Mouse (Mus musculus) cerebellum, adult 11 months (tissue): ENCODE results near the gene Palm.

ENCODE experiments used
- DNase-seq: peaks from one replicate; pipeline ENCODE4 v3.0.0; 2022

The Palm gene

DNA sequence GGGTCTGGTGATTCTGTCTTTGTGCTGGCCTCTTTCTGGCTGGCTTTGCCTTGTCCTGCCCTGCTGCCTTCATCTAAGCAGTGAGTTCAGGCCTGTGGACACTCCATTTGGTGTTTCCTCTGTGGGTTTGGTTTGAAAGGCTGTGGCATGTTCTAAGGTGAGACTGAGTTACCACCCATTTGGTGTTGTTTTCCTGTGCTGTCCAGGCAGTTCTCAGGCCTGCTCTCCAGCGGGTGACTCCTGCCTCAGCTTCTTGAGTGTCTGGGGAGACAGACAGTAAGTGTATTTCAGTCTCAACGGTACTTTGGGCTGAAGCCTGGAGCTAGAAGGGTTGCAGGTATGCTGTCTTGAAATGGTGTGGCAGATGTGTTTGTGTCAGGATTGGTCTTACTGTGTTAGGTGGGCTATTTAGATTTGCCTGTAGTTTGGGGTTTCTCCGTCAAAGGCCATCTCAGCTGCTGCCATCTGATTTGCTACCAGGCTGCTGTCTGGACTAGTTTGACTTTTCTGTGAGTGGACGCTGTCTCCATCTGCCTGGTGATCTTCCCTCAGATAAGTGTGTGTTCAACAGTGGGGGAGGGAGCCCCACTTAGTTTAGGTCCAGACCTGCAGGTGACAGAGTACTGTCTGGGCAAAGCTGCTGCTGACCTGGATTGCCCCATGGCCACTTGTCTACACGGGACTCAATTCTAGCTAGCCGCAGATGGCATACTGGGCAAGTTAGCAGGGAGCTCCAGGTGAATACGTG, 63.5 kb downstream of the Palm start:
- no peak for DNase-seq

DNA sequence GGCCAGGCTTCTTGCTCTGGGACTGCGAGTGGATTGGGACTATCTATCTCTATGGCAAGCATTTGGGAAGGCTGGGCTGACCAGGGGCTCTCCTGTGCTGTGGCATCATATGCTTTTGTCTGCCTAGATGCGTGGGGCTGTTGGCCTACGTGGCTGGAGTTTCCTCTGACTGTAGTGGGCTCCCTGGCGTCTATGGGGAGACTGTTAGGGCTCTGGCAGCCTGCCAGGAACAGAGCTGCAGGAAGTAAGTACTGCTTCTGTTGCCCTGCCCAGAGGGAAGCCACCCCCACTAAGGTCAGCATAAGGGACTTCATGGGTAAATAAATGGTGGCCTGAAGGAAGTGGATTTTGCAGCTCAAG, 64.1 kb downstream of the Palm start:
- peak; percentile 50 for DNase-seq

- no peak for DNase-seq
Measured at GRCm38 (mm10) chr10:79857894-79858293, 64.5 kb downstream of the Palm start.

GRCm38 (mm10) chr10:79858416-79859074, 65.2 kb downstream of the Palm start:
- peak; percentile 62 for DNase-seq

DNA sequence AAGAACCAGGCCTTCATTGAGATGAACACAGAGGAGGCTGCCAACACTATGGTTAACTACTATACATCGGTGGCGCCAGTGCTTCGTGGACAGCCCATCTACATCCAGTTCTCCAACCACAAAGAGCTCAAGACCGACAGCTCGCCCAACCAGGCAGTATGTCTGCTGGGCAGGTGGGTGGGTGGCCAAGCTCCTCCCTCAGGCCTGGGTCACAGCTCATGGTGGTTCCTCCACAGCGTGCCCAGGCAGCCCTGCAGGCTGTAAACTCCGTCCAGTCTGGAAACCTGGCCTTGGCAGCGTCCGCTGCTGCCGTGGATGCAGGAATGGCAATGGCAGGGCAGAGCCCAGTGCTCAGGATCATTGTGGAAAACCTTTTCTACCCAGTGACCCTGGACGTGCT, 65.7 kb downstream of the Palm start:
- DNase-seq, result no peak

GRCm38 (mm10) chr10:79860079-79860911, 66.9 kb downstream of the Palm start:
- no peak for DNase-seq

DNA sequence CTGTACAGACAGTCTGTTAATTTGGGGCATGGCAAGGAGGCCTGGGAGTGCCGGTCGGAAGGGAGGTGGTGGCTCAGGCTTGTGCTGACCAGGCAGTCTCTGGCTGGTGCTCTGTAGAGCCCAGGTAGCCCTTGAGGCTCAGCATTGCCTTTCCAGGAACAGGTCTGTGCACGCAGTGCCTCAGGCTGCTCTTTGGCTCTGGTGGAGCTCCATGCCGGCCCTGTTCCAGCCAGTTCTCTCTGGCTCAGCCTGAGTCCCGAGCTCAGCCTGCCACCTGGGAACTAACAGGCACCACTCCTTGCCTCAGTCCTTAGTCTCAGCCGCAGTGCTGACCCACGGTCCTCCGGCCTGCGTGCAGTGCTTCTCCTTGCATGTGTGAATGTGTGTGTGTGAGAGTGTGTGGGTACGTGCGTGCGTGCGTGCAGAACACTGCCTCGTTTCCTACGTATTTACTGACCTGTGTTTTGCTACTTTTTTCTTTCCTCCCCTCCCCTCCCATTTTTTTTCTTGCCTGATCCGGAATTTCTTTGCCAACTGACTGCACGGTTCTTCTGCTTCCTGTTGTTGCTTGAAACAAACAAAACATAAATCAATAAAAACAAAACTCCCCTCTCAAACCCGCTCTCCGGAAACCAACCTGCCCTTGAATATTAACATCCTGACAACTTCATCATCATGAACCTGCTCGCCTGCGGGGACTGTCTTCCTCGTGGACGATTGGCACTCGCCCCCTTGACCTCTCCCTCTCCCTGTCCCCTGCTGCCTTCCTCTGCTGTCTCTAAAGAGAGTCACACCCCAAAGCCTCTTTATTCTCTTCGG, 68.1 kb downstream of the Palm start:
- DNase-seq, result peak; percentile 67

GRCm38 (mm10) chr10:79862049-79862788, 68.8 kb downstream of the Palm start:
- no peak for DNase-seq

- no peak for DNase-seq
Measured at GRCm38 (mm10) chr10:79862925-79863324, 69.6 kb downstream of the Palm start.

DNA sequence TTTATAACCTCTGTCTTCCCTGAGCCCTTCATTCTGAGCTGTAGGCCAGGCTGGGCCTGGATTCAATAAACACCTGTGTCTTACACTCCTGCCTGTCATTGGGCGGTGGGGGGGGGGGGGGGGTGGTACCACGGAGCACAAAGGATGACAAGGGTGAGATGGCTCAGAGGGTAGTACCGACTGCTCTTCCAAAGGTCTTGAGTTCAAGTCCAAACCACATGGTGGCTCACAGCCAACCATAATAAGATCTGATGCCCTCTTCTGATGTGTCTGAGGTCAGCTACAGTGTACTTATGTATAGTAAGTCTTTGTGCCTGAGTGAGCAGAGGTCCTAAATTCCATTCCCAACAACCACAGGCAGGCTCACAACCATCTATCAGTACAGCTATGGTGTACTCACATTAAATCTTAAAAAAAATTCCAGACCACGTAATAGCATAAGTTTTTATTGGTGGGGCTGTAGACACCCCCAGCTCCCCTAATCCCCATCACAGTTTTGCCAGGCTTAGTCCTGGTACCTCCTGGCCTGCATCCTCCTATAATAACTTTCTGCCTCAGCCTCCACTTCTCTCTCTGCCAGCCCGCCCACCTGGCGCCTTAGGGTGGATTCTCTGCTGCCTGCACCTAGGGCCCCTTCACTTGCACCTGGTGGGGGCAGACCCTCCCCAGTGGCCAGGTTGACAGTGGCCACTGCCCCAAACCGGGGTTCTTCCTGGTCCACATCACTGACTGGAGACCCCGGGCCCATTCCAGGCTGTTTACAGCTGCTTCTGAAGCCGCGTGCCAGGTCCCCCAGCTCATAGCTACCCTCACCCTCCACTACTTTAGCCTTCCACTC, 71.2 kb downstream of the Palm start:
- DNase-seq, result no peak

DNA sequence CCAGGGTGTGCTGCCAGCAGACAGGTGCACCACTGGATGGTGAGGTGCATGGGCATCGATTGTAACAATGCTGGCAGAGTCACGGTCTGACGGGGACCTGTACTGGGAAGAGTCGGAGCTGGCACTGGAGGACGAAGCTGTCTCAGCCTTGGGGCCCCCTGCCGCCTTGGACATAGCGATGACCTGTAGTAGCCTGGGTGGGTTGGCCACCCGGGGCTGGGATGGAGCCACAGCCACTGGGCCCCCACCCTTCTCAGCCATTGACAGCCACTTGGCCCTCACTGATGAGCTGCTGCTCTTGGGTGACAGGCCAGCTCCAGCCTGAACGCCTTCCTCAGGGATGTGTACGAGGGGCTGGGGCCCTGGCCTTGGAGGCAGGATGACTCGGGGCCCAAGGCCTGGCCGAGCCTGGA, 71.8 kb downstream of the Palm start:
- DNase-seq, result no peak

DNA sequence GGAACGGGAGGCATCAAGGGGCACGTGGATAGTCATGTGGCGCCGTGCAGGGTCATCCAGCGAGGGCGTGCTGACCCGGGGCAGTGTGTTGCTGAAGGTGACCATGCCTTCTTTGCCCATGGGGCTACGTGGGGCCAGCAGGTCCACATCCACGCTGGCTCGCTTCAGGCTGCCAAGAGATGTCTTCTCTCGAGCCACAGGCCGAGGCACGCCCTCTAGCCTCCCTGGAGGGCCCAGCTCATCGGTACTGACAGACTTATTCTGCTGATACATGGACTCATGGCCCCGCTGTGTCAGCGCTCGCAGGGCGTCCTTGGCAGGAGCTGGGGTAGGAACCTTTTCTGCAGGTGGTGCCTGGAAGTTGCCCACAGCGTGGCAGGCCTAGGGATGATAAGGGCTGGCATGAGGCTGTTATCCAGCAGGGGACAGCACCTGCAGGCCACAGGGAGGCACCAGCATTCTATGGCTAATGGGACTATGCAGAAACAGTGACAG, 72.5 kb downstream of the Palm start:
- DNase-seq, result peak; percentile 47

GRCm38 (mm10) chr10:79866601-79867000, 73.2 kb downstream of the Palm start:
- DNase-seq, result no peak
